Mouse (Mus musculus) embryo, embryonic 9.5 days (tissue): Measurements from ENCODE around the gene Tex9.

Experiments
- DNase-seq: peaks from one replicate; pipeline ENCODE4 v3.0.0-alpha.2; 2017; ENCODE audit errors: extremely low spot score

Tex9 gene

DNA sequence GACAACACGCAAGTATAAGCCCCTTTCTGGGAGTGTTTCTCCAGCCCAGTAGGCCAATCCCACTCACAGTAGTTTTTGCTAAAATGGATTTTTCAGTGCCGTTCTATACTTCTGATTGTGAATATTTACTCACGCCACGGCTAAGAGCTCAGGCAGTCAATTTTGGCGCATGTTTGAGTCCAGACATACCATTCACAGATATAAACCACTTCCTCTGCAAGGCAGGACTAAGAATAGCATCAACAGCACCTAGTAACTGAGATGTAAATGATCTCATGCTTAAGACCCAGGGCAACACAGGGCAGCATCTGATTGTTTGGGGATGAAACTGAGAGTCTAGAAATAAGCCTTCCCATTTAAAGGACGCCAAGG lies at the start of gene Tex9:
TSS of gene Tex9 (minus strand) at position 19 of the 372 bp plus-strand sequence.
- DNase-seq, result no peak

DNA sequence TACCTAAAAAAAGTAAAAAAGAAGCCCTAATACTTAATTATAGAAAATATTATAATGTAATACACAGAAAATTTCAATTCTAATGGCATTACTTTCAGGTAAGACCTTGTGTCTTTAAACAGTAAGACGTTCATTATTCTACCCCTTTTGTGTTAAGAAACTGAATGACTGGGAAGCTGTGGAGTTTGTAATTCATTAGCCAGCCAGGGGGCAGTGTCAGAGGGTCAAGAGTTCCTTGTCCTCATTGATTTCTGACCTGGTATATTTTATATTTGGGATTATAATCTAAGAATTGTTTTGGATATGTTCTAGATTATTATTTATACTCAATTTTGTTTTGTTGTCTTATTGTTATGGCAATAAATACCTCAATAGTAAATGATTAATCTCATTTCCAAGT lies 45.1 kb upstream of the Tex9 start:
- DNase-seq, result no peak

- DNase-seq, result no peak
Observed at GRCm38 (mm10) chr9:72535394-72535793, 43.4 kb upstream of the Tex9 start.

GRCm38 (mm10) chr9:72534985-72535384 lies 43.0 kb upstream of the Tex9 start:
- no peak for DNase-seq

- no peak for DNase-seq
Observed at GRCm38 (mm10) chr9:72533089-72533415, 41.0 kb upstream of the Tex9 start.

GRCm38 (mm10) chr9:72532381-72533088 lies 40.5 kb upstream of the Tex9 start:
- peak; percentile 82 for DNase-seq

- peak; percentile 79 for DNase-seq
Observed at GRCm38 (mm10) chr9:72531996-72532380, 40.0 kb upstream of the Tex9 start, which contains the start of gene Rfx7. TSS of gene Rfx7 (plus strand) at chr9:72532240.

GRCm38 (mm10) chr9:72531291-72531995 lies 39.4 kb upstream of the Tex9 start:
- peak; percentile 91 for DNase-seq

DNA sequence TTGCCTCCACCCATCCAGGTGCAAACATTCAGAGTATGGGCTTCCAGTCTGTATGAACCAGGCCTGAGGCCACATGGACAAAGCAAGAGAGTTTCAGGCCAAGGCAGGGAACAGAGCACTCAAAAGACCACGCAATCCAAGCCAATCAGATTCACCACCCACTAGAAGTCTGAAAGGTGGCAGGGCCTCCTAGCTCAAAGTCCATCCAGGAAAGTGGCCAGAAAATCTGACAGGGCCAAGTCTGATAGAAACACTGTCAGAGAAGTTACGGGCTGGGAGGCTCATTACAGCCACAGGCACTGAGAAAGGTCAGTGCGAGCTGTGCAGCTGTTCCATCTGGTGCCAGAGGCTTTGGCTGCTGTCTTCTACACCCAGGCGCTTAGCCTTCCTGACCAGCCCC lies 38.8 kb upstream of the Tex9 start:
- no peak for DNase-seq

DNA sequence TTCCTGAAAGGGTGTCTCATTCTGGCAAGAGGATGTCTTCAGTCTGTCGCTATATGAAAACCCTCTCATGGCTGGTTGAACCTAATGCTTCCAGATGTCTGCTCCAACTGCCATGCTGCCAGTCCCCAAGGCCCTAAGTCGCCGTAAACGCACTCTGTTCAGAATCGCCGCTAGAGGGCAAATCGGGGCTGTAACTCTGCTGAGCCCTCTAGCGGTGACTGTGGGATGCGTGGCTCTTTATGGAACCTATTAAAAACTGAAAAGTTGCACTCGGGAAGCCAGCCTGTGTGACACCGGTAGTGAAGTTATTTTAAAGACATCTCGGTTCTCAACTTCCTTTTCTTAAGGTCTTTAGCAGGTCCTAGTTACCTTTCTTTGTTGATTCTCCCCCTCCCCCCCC lies 38.2 kb upstream of the Tex9 start:
- DNase-seq, result peak; percentile 86

DNA sequence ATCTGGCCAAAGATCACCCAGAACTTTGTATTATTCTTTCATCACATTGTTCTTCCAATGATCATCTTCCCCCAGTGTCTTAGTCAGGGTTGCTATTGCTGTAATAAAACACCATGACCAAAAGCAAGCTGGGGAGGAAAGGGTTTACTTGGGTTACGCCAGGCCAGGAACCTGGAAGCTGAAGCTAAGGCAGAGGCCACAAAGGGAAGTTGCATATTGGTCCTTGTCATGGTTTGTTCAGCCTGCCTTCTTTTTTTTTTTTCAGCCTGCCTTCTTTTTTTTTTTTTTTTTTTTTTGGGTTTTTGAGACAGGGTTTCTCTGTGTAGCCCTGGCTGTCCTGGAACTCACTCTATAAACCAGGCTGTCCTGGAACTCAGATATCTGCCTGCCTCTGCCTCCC lies 34.1 kb upstream of the Tex9 start:
- DNase-seq, result no peak

DNA sequence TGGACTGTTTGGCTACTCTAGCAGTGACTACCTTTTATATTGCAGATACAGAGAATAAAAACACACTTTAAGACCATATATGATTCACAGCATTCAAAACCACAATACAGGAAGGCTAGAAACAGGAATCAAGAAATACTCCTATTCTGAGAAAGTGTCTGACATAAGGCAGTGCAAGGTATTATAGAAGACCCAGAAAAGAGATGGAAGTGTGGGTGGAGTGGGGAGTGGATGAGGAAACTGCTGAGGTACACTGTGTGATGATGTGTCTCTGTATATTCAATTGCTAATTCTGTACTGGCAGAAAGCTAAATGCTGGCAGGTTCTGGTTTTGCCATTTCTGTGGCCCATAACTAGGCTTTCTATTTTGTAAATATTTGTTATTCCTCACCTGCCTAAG lies 28.8 kb upstream of the Tex9 start:
- no peak for DNase-seq

DNA sequence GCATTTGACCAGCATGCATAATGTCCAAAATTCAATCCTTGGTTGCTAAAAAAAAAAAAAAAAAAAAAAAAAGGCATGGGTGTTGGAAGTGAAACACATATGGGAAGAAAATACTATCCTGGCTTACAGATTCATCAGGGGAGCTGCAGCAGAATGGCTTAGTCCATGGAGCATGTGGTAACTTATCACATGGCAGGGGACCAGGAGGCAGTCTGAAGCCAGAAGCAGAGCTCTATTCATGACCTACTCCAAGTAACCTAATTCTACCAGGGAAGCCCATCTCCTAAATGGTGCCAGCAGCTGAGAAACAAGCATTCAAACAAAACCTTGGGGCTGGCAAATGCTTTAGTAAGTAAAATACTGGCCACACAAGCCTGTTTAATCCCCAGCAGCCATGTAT lies 27.2 kb upstream of the Tex9 start:
- DNase-seq, result no peak

- DNase-seq, result no peak
Observed at GRCm38 (mm10) chr9:72515366-72515765, 23.4 kb upstream of the Tex9 start.

DNA sequence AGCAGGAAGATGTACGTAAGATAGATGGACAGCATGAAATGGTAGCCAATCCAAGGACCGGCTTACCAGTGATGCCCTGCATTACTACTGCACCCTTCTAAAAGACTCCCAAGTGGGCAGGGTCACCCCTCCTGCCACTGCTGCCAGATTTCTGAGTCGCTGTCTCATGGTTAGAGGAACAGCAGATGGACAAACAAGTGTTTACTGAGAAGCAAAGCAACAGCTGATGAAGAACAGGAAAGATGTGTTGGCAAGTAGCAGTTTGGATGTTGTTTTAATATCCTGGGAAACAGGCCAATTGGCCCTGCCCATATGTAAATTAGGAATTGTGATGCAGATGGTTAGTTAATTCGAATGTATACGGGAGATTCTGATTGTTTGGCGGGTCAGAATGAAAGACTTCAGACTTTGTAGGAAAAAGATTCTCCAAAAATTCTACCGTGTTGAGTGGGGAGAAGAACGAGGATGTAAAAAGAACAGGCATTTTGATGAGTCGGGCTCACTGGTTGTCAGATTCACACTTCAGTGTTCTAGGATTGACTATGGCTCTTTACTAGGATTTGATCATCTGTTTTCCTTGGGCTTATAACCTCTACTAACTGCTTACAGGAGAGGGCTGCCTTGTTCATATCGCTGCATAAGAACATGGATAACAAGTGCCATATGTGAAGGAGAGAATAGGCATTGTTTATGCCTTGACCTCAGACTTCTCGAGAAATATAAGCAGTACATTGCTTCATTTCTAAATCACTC lies 20.4 kb upstream of the Tex9 start:
- DNase-seq, result no peak

DNA sequence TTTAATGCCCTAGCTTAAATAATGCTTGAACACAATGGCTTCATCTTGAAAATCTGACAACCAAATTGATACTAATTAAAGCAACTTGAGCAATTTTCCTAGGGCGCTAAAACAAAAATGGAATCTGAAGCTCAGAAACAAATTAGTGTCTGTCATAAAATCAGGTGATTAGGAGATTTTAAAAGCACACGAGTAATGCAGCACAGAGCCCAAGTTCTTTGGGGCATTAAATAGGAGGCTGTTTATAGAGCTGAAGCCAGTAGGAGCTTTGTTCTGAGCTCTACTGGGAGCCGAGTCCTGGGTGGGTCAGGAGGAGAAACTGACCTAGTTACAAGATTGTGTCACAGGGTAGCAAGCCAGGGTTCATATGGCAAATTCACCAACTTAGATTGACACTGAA lies 5.2 kb upstream of the Tex9 start:
- DNase-seq, result no peak

DNA sequence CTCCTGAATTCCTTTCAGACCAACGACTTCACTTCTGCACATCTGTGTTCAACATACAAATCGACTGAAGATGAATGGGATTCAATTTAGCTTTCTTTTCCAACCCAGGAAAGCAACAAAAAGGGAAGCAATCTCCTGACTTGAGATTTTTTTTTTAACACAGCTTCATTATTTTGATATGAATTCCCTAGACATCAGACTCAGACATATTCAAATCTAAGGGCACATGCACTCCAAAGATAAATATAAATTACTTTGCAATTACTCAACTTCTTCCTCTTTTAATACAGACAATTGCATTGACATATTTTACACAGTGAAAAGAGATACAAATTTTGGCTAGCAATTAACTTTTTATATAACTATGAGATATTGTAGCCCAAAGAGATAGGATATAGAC lies 4.7 kb upstream of the Tex9 start:
- no peak for DNase-seq

- no peak for DNase-seq
Observed at GRCm38 (mm10) chr9:72493984-72494685, 2.1 kb upstream of the Tex9 start.

GRCm38 (mm10) chr9:72493465-72493864 lies 1.5 kb upstream of the Tex9 start:
- DNase-seq, result no peak

DNA sequence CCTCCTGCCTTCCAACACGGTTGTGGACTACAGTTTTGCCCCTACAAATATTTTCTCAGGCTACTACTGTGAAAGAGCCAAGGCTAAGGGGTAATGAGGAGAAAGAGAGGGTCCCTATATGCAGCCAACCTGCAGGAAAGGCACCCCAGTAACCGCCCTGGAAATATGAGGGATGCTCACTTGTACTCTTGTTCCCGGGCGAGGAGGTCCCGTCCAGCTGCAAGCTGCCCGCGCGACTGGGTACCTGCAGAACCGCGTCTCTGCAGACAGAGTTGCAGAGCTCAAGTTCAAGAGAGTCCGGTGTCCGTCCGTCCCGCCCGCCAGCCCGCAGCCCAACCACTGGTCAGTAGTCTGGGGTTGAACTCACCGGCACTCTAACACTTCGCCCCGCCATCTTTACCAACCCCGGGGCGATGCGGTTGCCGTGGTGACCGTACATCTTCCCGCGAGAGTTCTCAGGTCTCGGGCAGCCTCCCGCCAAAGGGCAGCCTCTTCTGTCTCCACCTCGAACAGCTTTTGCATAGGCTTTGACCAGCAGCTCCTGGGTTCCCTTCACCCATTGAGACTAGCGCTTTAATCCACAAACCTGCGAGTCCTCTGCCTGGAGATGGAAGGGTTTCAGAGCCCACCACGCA lies 336 bp downstream of the Tex9 start:
- DNase-seq, result peak; percentile 95

GRCm38 (mm10) chr9:72489131-72489530 lies 2.9 kb downstream of the Tex9 start:
- no peak for DNase-seq

GRCm38 (mm10) chr9:72488523-72488922 lies 3.5 kb downstream of the Tex9 start:
- no peak for DNase-seq
